Mouse (Mus musculus): ENCODE data around the gene Myo10. TPM values are rescaled to one million over a fixed set of nuclear protein-coding genes. Genes with fewer than 3 reads are reported as not detected.

The Myo10 gene
- polyA plus RNA-seq, 1 experiment from 2014 or later: 48.4 TPM

- Histone ChIP-seq H3K27me3 (ENCODE audit: control insufficient read depth, insufficient read depth, low read length) (no peaks in the 10 kb centered on the region), H3K9me3 (ENCODE audit: control insufficient read depth, low read length) (no peaks in the 10 kb centered on the region), H3K36me3 (ENCODE audit: control insufficient read depth, insufficient read depth, low read length) (peaks cover 35% of the 10 kb centered on the region; the same call in 1 of the 2 replicates), H3K4me1 (ENCODE audit: control insufficient read depth, insufficient read depth, low read length) (no peaks in the 10 kb centered on the region), H3K4me3 (ENCODE audit: low read depth, low read length) (no peak overlapping the region), H3K9ac (ENCODE audit: low read length) (no peak overlapping the region), H3K27ac (replicated peaks; ENCODE audit: low read depth, low read length) (no peak overlapping the region), H3K4me2 (ENCODE audit: low read depth, severe bottlenecking) (no peak overlapping the region)
- ATAC-seq (ENCODE audit: insufficient number of reproducible peaks, low FRiP score, low TSS enrichment, low read depth): no peak
- 92% methylated on average over 9 of the region's 9 CpGs for WGBS
- DNase-seq (ENCODE audit: low spot score): no peak
Observed at GRCm38 (mm10) chr15:25806878-25807277, 184.6 kb downstream of the Myo10 start.

DNA sequence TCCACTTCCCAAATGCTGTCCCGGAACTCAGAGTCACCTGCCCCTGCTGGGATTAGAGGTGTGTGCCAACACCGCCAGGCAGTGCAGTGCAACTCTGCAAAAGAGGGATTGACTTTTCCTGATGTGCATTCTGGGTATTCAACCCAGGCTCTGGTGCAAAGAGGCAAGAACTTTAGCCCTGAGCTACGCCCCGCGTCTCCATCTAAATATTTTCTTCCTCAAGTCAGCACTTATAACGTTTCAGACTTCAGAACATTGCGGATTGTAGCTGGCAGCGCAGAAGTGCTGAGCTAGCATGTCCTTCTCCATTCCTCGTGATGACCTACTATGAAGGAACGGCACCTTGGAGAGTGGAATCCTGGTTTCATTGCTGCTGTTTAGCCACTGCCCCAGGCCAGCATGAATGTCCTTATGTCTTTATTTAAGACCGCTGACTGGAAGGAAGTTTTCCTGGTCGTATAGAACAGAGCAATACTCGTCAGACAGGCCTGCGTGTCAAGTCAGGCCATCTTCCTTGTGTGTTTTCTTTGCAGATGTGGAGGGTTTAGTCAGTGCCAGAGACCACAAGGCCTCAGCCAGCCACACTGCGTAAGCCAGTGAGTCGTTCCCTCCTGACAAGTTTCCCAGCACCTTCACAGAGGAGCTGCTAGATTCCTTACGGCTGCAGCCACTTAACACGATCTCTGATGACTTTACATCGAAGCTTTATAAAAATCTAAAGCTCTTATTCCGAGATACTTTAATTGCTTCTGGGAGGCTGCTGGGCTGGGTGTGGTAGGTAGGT is 186.5 kb downstream of the Myo10 start:
- H3K9ac ChIP-seq (ENCODE audit: low read length): no peak overlapping the region
- no peak for ATAC-seq (ENCODE audit: insufficient number of reproducible peaks, low FRiP score, low TSS enrichment, low read depth)
- H3K9me3 ChIP-seq (ENCODE audit: control insufficient read depth, low read length): no peaks in the 10 kb centered on the region
- H3K27me3 ChIP-seq (ENCODE audit: control insufficient read depth, insufficient read depth, low read length): no peaks in the 10 kb centered on the region
- 94% methylated on average over 20 of the region's 20 CpGs for WGBS
- no peak overlapping the region for H3K27ac ChIP-seq (replicated peaks; ENCODE audit: low read depth, low read length)
- no peak overlapping the region for H3K4me3 ChIP-seq (ENCODE audit: low read depth, low read length)
- H3K4me2 ChIP-seq (ENCODE audit: low read depth, severe bottlenecking): no peak overlapping the region
- no peak for DNase-seq (ENCODE audit: low spot score)
- H3K4me1 ChIP-seq (ENCODE audit: control insufficient read depth, insufficient read depth, low read length): no peaks in the 10 kb centered on the region
- peaks cover 29% of the 10 kb centered on the region; the same call in 1 of the 2 replicates for H3K36me3 ChIP-seq (ENCODE audit: control insufficient read depth, insufficient read depth, low read length)

DNA sequence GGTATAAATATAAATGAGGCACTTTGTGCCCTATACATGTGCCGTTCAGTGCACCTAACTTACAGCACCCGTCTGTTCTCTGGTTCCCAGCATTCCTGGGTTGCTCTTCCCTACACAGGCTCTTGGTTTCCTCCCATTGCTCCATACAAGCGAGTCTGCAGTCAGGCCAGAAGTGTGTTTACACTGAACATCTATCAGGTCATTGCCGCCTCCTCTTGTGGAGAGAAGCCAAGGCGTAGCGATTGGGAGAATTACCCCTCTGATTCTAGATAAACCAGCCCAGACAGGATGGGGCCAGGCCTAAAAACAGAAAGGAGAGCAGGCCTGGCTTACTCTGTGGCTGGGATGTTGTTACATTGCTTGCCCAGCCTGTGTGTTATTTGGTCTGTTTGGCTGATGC is 187.3 kb downstream of the Myo10 start:
- Histone ChIP-seq H3K9me3 (ENCODE audit: control insufficient read depth, low read length) (no peaks in the 10 kb centered on the region), H3K27ac (replicated peaks; ENCODE audit: low read depth, low read length) (no peak overlapping the region), H3K9ac (ENCODE audit: low read length) (no peak overlapping the region), H3K27me3 (ENCODE audit: control insufficient read depth, insufficient read depth, low read length) (no peaks in the 10 kb centered on the region), H3K4me1 (ENCODE audit: control insufficient read depth, insufficient read depth, low read length) (no peaks in the 10 kb centered on the region), H3K4me3 (ENCODE audit: low read depth, low read length) (no peak overlapping the region), H3K4me2 (ENCODE audit: low read depth, severe bottlenecking) (no peak overlapping the region), H3K36me3 (ENCODE audit: control insufficient read depth, insufficient read depth, low read length) (peaks cover 25% of the 10 kb centered on the region; the same call in 1 of the 2 replicates)
- 80% methylated on average over 6 of the region's 6 CpGs for WGBS
- ATAC-seq (ENCODE audit: insufficient number of reproducible peaks, low FRiP score, low TSS enrichment, low read depth) (no peak), DNase-seq (ENCODE audit: low spot score) (no peak)

DNA sequence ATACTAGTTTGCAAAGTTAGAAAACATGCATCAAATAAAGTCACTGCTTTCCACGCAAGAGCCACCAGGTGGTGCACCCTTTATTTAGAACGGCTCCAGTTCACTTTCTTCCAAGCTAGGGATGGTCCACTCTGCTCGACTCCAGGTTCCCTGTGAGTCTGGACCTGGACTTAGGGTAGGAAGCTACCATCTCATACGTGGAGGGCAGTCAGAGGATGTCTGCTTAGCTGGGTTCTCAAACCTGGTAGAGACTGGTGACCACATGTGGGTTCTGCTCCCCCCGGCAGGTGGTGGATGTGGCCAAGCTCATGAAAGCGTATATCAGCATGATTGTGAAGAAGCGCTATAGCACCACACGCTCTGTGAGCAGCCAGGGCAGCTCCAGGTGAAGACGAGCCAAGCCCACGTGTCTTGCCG is 189.5 kb downstream of the Myo10 start:
- Histone ChIP-seq H3K9ac (ENCODE audit: low read length) (no peak overlapping the region), H3K27me3 (ENCODE audit: control insufficient read depth, insufficient read depth, low read length) (no peaks in the 10 kb centered on the region), H3K4me2 (ENCODE audit: low read depth, severe bottlenecking) (no peak overlapping the region), H3K9me3 (ENCODE audit: control insufficient read depth, low read length) (no peaks in the 10 kb centered on the region), H3K4me3 (ENCODE audit: low read depth, low read length) (no peak overlapping the region), H3K36me3 (ENCODE audit: control insufficient read depth, insufficient read depth, low read length) (peaks cover 26% of the 10 kb centered on the region; the same call in 1 of the 2 replicates), H3K27ac (replicated peaks; ENCODE audit: low read depth, low read length) (no peak overlapping the region), H3K4me1 (ENCODE audit: control insufficient read depth, insufficient read depth, low read length) (no peaks in the 10 kb centered on the region)
- ATAC-seq (ENCODE audit: insufficient number of reproducible peaks, low FRiP score, low TSS enrichment, low read depth): no peak
- no peak for DNase-seq (ENCODE audit: low spot score)
- WGBS: 86% methylated on average over 11 of the region's 11 CpGs

DNA sequence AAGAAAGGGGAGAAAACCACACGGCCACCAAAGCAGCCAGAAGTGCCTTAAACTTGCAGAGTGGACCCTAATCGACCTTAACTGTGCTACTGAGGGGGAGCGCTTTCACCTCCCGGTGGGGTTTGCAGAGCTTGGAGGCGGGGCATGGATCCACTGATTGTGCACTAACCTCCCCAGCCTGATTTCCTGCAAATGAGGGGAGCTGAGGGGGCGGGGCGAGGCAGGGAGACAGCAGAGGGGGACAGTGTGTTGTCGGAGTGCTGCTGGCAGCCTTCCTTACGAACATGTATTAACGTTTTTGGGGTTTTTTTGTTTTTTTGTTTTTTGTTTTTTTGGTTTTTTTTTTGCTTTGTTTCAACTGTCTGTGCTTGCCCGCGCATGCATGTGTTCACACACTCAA is 190.2 kb downstream of the Myo10 start:
- H3K4me1 ChIP-seq (ENCODE audit: control insufficient read depth, insufficient read depth, low read length): no peaks in the 10 kb centered on the region
- H3K36me3 ChIP-seq (ENCODE audit: control insufficient read depth, insufficient read depth, low read length): peaks cover 24% of the 10 kb centered on the region; the same call in 1 of the 2 replicates
- H3K27ac ChIP-seq (replicated peaks; ENCODE audit: low read depth, low read length): no peak overlapping the region
- H3K27me3 ChIP-seq (ENCODE audit: control insufficient read depth, insufficient read depth, low read length): no peaks in the 10 kb centered on the region
- ATAC-seq (ENCODE audit: insufficient number of reproducible peaks, low FRiP score, low TSS enrichment, low read depth): no peak
- DNase-seq (ENCODE audit: low spot score): no peak
- no peaks in the 10 kb centered on the region for H3K9me3 ChIP-seq (ENCODE audit: control insufficient read depth, low read length)
- 70% methylated on average over 12 of the region's 12 CpGs for WGBS
- no peak overlapping the region for H3K4me2 ChIP-seq (ENCODE audit: low read depth, severe bottlenecking)
- no peak overlapping the region for H3K4me3 ChIP-seq (ENCODE audit: low read depth, low read length)
- H3K9ac ChIP-seq (ENCODE audit: low read length): no peak overlapping the region

- Histone ChIP-seq H3K36me3 (ENCODE audit: control insufficient read depth, insufficient read depth, low read length) (peaks cover 8% of the 10 kb centered on the region; the same call in 1 of the 2 replicates), H3K9me3 (ENCODE audit: control insufficient read depth, low read length) (no peaks in the 10 kb centered on the region), H3K4me3 (ENCODE audit: low read depth, low read length) (no peak overlapping the region), H3K27me3 (ENCODE audit: control insufficient read depth, insufficient read depth, low read length) (no peaks in the 10 kb centered on the region), H3K27ac (replicated peaks; ENCODE audit: low read depth, low read length) (no peak overlapping the region), H3K4me2 (ENCODE audit: low read depth, severe bottlenecking) (no peak overlapping the region), H3K9ac (ENCODE audit: low read length) (no peak overlapping the region), H3K4me1 (ENCODE audit: control insufficient read depth, insufficient read depth, low read length) (no peaks in the 10 kb centered on the region)
- ATAC-seq (ENCODE audit: insufficient number of reproducible peaks, low FRiP score, low TSS enrichment, low read depth) (no peak), DNase-seq (ENCODE audit: low spot score) (no peak)
- WGBS: 68% methylated on average over 3 of the region's 3 CpGs
Observed at GRCm38 (mm10) chr15:25814535-25814934, 192.2 kb downstream of the Myo10 start.

DNA sequence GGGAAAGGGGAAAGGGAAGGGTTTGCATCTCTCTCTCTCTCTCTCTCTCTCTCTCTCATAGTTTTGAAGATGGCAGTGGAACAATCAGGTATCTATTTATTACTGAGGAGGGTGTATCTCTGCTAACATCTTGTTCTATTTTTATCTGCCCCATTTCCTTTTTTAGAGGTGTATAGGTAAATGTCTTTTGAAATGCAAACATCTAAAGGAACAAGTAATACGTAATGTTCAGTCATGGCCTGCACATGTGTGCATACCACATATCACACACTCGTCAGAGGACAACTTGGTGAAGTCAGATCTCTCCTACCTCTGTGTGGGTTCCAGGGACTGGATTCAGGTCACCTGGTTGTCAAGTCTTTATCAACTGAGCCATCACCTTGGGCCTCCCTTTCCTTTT is 194.9 kb downstream of the Myo10 start:
- no peak for ATAC-seq (ENCODE audit: insufficient number of reproducible peaks, low FRiP score, low TSS enrichment, low read depth)
- no peak overlapping the region for H3K4me3 ChIP-seq (ENCODE audit: low read depth, low read length)

DNA sequence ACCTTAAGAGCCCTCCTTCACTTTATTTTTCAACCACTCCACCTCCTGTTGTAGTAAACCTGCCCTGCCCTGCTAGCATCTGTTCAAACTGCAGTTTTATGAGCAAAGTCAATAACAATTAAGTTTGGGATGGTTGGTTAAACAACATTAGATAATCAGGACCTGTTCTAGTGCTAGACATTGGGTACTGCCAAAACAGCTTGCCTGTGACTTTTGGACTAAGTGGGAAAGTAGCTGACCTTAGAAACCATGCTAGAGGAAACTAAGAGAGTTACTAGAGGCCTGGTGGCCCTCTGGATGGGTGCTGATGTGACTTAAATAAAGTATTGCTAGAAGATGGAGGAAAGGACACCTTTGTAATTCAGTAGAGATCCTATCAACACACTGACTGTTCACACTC is 199.7 kb downstream of the Myo10 start:
- DNase-seq (ENCODE audit: low spot score) (no peak), ATAC-seq (ENCODE audit: insufficient number of reproducible peaks, low FRiP score, low TSS enrichment, low read depth) (no peak)
- H3K9me3 ChIP-seq (ENCODE audit: control insufficient read depth, low read length): no peaks in the 10 kb centered on the region
- H3K36me3 ChIP-seq (ENCODE audit: control insufficient read depth, insufficient read depth, low read length): no peaks in the 10 kb centered on the region
- no peaks in the 10 kb centered on the region for H3K27me3 ChIP-seq (ENCODE audit: control insufficient read depth, insufficient read depth, low read length)
- H3K4me3 ChIP-seq (ENCODE audit: low read depth, low read length): no peak overlapping the region
- no peak overlapping the region for H3K27ac ChIP-seq (replicated peaks; ENCODE audit: low read depth, low read length)
- no peak overlapping the region for H3K4me2 ChIP-seq (ENCODE audit: low read depth, severe bottlenecking)
- no peak overlapping the region for H3K9ac ChIP-seq (ENCODE audit: low read length)
- no peaks in the 10 kb centered on the region for H3K4me1 ChIP-seq (ENCODE audit: control insufficient read depth, insufficient read depth, low read length)

More for the DNA sequence above, 194.9 kb downstream of the Myo10 start:
- peaks cover 6% of the 10 kb centered on the region; the same call in 1 of the 2 replicates for H3K36me3 ChIP-seq (ENCODE audit: control insufficient read depth, insufficient read depth, low read length)
- H3K9me3 ChIP-seq (ENCODE audit: control insufficient read depth, low read length): no peaks in the 10 kb centered on the region
- H3K4me1 ChIP-seq (ENCODE audit: control insufficient read depth, insufficient read depth, low read length): no peaks in the 10 kb centered on the region
- no peak overlapping the region for H3K4me2 ChIP-seq (ENCODE audit: low read depth, severe bottlenecking)
- no peak overlapping the region for H3K27ac ChIP-seq (replicated peaks; ENCODE audit: low read depth, low read length)
- H3K9ac ChIP-seq (ENCODE audit: low read length): no peak overlapping the region
- DNase-seq (ENCODE audit: low spot score): no peak
- no peaks in the 10 kb centered on the region for H3K27me3 ChIP-seq (ENCODE audit: control insufficient read depth, insufficient read depth, low read length)
- WGBS: 89% methylated on average over 2 of the region's 2 CpGs

DNA sequence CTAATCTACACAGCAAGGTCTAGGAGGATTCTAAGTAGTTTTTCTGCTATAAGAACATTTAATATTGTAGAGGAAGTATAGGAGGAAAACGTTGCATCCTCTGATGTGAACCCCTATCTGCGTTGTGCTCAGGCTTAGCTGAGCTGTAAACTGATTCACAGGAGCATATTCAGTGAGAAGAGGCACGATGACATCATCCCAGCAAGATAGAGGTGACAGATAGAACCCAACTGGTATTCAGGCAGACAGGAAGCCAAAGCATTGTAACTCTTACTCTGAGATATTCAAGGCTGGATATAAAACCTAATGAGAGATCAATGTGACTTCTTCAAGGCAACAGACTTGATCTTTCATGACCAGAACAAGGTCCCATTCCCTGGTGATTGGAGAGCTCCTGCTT is 200.3 kb downstream of the Myo10 start:
- 68% methylated on average over 3 of the region's 3 CpGs for WGBS
- Histone ChIP-seq H3K27me3 (ENCODE audit: control insufficient read depth, insufficient read depth, low read length) (no peaks in the 10 kb centered on the region), H3K27ac (replicated peaks; ENCODE audit: low read depth, low read length) (no peak overlapping the region), H3K4me3 (ENCODE audit: low read depth, low read length) (no peak overlapping the region), H3K36me3 (ENCODE audit: control insufficient read depth, insufficient read depth, low read length) (no peaks in the 10 kb centered on the region), H3K9ac (ENCODE audit: low read length) (no peak overlapping the region), H3K9me3 (ENCODE audit: control insufficient read depth, low read length) (no peaks in the 10 kb centered on the region), H3K4me1 (ENCODE audit: control insufficient read depth, insufficient read depth, low read length) (no peaks in the 10 kb centered on the region), H3K4me2 (ENCODE audit: low read depth, severe bottlenecking) (no peak overlapping the region)
- DNase-seq (ENCODE audit: low spot score) (no peak), ATAC-seq (ENCODE audit: insufficient number of reproducible peaks, low FRiP score, low TSS enrichment, low read depth) (no peak)
